Mouse (Mus musculus): ENCODE results near the gene Eif4b. TPM values are rescaled to one million over a fixed set of nuclear protein-coding genes. Genes with fewer than 3 reads are reported as not detected.

The Eif4b gene
- polyA plus RNA-seq, 1 experiment from 2014 or later: 32.2 TPM

GRCm38 (mm10) chr15:102080429-102080828 is 6.9 kb downstream of the Eif4b start:
- ATAC-seq: no peak
- H3K27me3 ChIP-seq (ENCODE audit: insufficient read depth, low read length): no peaks in the 10 kb centered on the region
- 56% methylated on average over 2 of the region's 2 CpGs for WGBS (ENCODE audit: insufficient replicate concordance)
- TF ChIP-seq CTCF (IDR thresholded peaks at IDR 0.05; ENCODE audit: low read depth) (peak; percentile 19; the same call in 1 of the 2 replicates), EP300 (IDR thresholded peaks at IDR 0.05; ENCODE audit: low read depth) (no peak)
- H3K4me2 ChIP-seq (ENCODE audit: low read depth, low read length): no peak overlapping the region
- no peak overlapping the region for H3K4me3 ChIP-seq (ENCODE audit: low read depth, low read length)
- no peaks in the 10 kb centered on the region for H3K9me3 ChIP-seq (ENCODE audit: low read length)
- H3K27ac ChIP-seq (ENCODE audit: low read depth): no peak overlapping the region
- DNase-seq: no peak
- peaks cover 37% of the 10 kb centered on the region for H3K36me3 ChIP-seq (replicated peaks; ENCODE audit: insufficient read depth, low read length)
- peaks cover 21% of the 10 kb centered on the region for H3K4me1 ChIP-seq (ENCODE audit: insufficient read depth)
- H3K9ac ChIP-seq (replicated peaks): no peak overlapping the region

GRCm38 (mm10) chr15:102082148-102082547 is 8.6 kb downstream of the Eif4b start:
- Histone ChIP-seq H3K4me1 (ENCODE audit: insufficient read depth) (peaks cover 13% of the 10 kb centered on the region), H3K27me3 (ENCODE audit: insufficient read depth, low read length) (no peaks in the 10 kb centered on the region), H3K9ac (replicated peaks) (no peak overlapping the region), H3K27ac (ENCODE audit: low read depth) (no peak overlapping the region), H3K36me3 (replicated peaks; ENCODE audit: insufficient read depth, low read length) (peaks cover 50% of the 10 kb centered on the region), H3K4me2 (ENCODE audit: low read depth, low read length) (no peak overlapping the region), H3K4me3 (ENCODE audit: low read depth, low read length) (no peak overlapping the region), H3K9me3 (ENCODE audit: low read length) (no peaks in the 10 kb centered on the region)
- no peak for DNase-seq
- 74% methylated on average over 4 of the region's 4 CpGs for WGBS (ENCODE audit: insufficient replicate concordance)
- TF ChIP-seq EP300 (IDR thresholded peaks at IDR 0.05; ENCODE audit: low read depth): no peak
- TF ChIP-seq CTCF (IDR thresholded peaks at IDR 0.05; ENCODE audit: low read depth): no peak
- ATAC-seq: no peak

- no peak overlapping the region for H3K4me2 ChIP-seq (ENCODE audit: low read depth, low read length)
- TF ChIP-seq EP300 (IDR thresholded peaks at IDR 0.05; ENCODE audit: low read depth) (no peak), CTCF (IDR thresholded peaks at IDR 0.05; ENCODE audit: low read depth) (no peak)
- WGBS (ENCODE audit: insufficient replicate concordance): 68% methylated on average over 4 of the region's 4 CpGs
- H3K27me3 ChIP-seq (ENCODE audit: insufficient read depth, low read length): no peaks in the 10 kb centered on the region
- ATAC-seq (no peak), DNase-seq (no peak)
- peaks cover 13% of the 10 kb centered on the region for H3K4me1 ChIP-seq (ENCODE audit: insufficient read depth)
- H3K36me3 ChIP-seq (replicated peaks; ENCODE audit: insufficient read depth, low read length): peaks cover 58% of the 10 kb centered on the region
- H3K9ac ChIP-seq (replicated peaks): no peak overlapping the region
- H3K9me3 ChIP-seq (ENCODE audit: low read length): no peaks in the 10 kb centered on the region
- H3K27ac ChIP-seq (ENCODE audit: low read depth): no peak overlapping the region
- H3K4me3 ChIP-seq (ENCODE audit: low read depth, low read length): no peak overlapping the region
These were observed 9.5 kb downstream of the Eif4b start for GRCm38 (mm10) chr15:102083028-102083427.

DNA sequence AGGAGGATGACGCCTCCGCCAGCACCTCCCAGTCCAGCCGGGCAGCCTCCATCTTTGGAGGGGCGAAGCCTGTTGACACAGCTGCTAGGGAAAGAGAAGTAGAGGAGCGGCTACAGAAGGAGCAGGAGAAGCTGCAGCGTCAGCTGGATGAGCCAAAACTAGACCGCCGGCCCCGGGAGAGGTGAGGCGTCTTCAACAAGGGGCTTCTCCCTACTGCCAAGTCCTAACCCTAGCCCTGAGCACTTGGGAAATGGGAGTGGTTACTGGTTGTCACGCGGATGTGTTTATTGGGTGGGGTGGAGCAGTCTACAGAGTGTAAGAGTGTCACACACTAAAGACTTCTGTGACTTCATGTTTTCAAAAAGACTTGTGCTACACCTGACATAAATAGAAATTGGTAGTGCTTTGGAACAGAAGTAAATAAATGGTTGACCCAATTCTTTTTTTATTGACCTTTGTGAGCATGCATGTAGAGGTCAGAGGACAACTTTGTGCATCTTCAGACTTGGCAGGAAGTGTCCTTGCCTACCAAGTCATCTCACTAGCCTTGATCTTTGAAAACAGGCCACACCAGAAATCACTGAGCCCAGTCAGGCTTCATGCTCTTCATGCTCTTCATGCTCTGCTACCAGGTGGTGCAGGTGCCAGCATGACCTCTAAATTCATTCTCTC is 16.5 kb downstream of the Eif4b start:
- 76% methylated on average over 12 of the region's 12 CpGs for WGBS (ENCODE audit: insufficient replicate concordance)
- H3K4me1 ChIP-seq (ENCODE audit: insufficient read depth): peaks cover 2% of the 10 kb centered on the region; the same call in 1 of the 2 replicates
- no peaks in the 10 kb centered on the region for H3K9me3 ChIP-seq (ENCODE audit: low read length)
- DNase-seq (no peak), ATAC-seq (0 out of 2 replicates have a peak, but pooled peaks have one; percentile 28)
- H3K27me3 ChIP-seq (ENCODE audit: insufficient read depth, low read length): no peaks in the 10 kb centered on the region
- H3K9ac ChIP-seq (replicated peaks): no peak overlapping the region
- TF ChIP-seq CTCF (IDR thresholded peaks at IDR 0.05; ENCODE audit: low read depth) (no peak), EP300 (IDR thresholded peaks at IDR 0.05; ENCODE audit: low read depth) (no peak)
- H3K27ac ChIP-seq (ENCODE audit: low read depth): no peak overlapping the region
- no peak overlapping the region for H3K4me3 ChIP-seq (ENCODE audit: low read depth, low read length)
- peaks cover 94% of the 10 kb centered on the region for H3K36me3 ChIP-seq (replicated peaks; ENCODE audit: insufficient read depth, low read length)
- no peak overlapping the region for H3K4me2 ChIP-seq (ENCODE audit: low read depth, low read length)

- H3K4me2 ChIP-seq (ENCODE audit: low read depth, low read length): no peak overlapping the region; the same call in 1 of the 2 replicates
- no peak overlapping the region for H3K9ac ChIP-seq (replicated peaks)
- ATAC-seq (peak; percentile 40; the same call in 1 of the 2 replicates), DNase-seq (no peak)
- H3K4me3 ChIP-seq (ENCODE audit: low read depth, low read length): no peak overlapping the region
- H3K4me1 ChIP-seq (ENCODE audit: insufficient read depth): peaks cover 2% of the 10 kb centered on the region; the same call in 1 of the 2 replicates
- TF ChIP-seq EP300 (IDR thresholded peaks at IDR 0.05; ENCODE audit: low read depth) (no peak), CTCF (IDR thresholded peaks at IDR 0.05; ENCODE audit: low read depth) (no peak)
- H3K36me3 ChIP-seq (replicated peaks; ENCODE audit: insufficient read depth, low read length): peaks cover 93% of the 10 kb centered on the region
- no peaks in the 10 kb centered on the region for H3K9me3 ChIP-seq (ENCODE audit: low read length)
- 53% methylated on average over 12 of the region's 12 CpGs for WGBS (ENCODE audit: insufficient replicate concordance)
- 0 out of 2 replicates have a peak overlapping the region, but pooled peaks have one; percentile 44 for H3K27ac ChIP-seq (ENCODE audit: low read depth)
- no peaks in the 10 kb centered on the region for H3K27me3 ChIP-seq (ENCODE audit: insufficient read depth, low read length)
These were observed 17.6 kb downstream of the Eif4b start for GRCm38 (mm10) chr15:102091063-102091679.

- Histone ChIP-seq H3K9ac (replicated peaks) (no peak overlapping the region), H3K4me2 (ENCODE audit: low read depth, low read length) (no peak overlapping the region; the same call in 1 of the 2 replicates), H3K27me3 (ENCODE audit: insufficient read depth, low read length) (no peaks in the 10 kb centered on the region), H3K27ac (ENCODE audit: low read depth) (peak overlapping the region; percentile 44; the same call in 1 of the 2 replicates), H3K4me3 (ENCODE audit: low read depth, low read length) (no peak overlapping the region), H3K36me3 (replicated peaks; ENCODE audit: insufficient read depth, low read length) (peaks cover 89% of the 10 kb centered on the region), H3K9me3 (ENCODE audit: low read length) (no peaks in the 10 kb centered on the region), H3K4me1 (ENCODE audit: insufficient read depth) (peaks cover 2% of the 10 kb centered on the region; the same call in 1 of the 2 replicates)
- TF ChIP-seq EP300 (IDR thresholded peaks at IDR 0.05; ENCODE audit: low read depth): no peak
- no peak for TF ChIP-seq CTCF (IDR thresholded peaks at IDR 0.05; ENCODE audit: low read depth)
- 79% methylated on average over 1 of the region's 1 CpGs for WGBS (ENCODE audit: insufficient replicate concordance)
- DNase-seq (no peak), ATAC-seq (no peak)
These were observed 18.1 kb downstream of the Eif4b start for GRCm38 (mm10) chr15:102091688-102092087.

All from liver, postnatal 0 days (tissue).